Mouse (Mus musculus) olfactory bulb, adult 2 months (tissue): ENCODE results near the gene Olfr141. TPM values are rescaled to one million over a fixed set of nuclear protein-coding genes. Genes with fewer than 3 reads are reported as not detected.

Experiments
- H3K27ac ChIP-seq: fragments of 200-500 bp; 2 replicates; pipeline ENCODE4 v1.5.1; 2012; ENCODE audit warnings: low read depth, low read length; ENCODE audit not compliant: insufficient read depth
- H3K4me1 ChIP-seq: fragments of 200-500 bp; 2 replicates; pipeline ENCODE4 v1.6.1; 2012; ENCODE audit warnings: low read length; ENCODE audit not compliant: control insufficient read depth, insufficient read depth
- H3K4me3 ChIP-seq: fragments of 200-500 bp; 2 replicates; pipeline ENCODE4 v1.5.1; 2012; ENCODE audit warnings: mild to moderate bottlenecking, low read depth, low read length, moderate library complexity; ENCODE audit not compliant: insufficient read depth
- CTCF ChIP-seq: fragments of 200-500 bp; IDR thresholded peaks from 2 replicates; pipeline ENCODE4 v1.5.1; 2012; ENCODE audit warnings: low read depth, mild to moderate bottlenecking, low read length, moderate library complexity; ENCODE audit not compliant: insufficient read depth
- POLR2A ChIP-seq: fragments of 200-500 bp; IDR thresholded peaks from 2 replicates; pipeline ENCODE4 v1.6.1; 2012; ENCODE audit warnings: mild to moderate bottlenecking, low read depth, low read length, moderate library complexity; ENCODE audit not compliant: insufficient read depth
- WGBS: fragments of 180-500 bp; shearing (Covaris S2); methylation state at CpG from one replicate; pipeline ENCODE4 v1.1.7; 2018; 5-methylcytosine and 5-hydroxymethylcytosine counted together
- polyA plus RNA-seq: library from polyadenylated mRNA; stranded (reverse); fragments of >200 nt; gene quantifications from 2 replicates; pipeline ENCODE4 v1.2.4, GENCODE M21; 2012; ENCODE audit warnings: low replicate concordance; ENCODE audit not compliant: missing spikeins, insufficient read depth, insufficient read length

The Olfr141 gene
- polyA plus RNA-seq: not detected in 2 replicates

DNA sequence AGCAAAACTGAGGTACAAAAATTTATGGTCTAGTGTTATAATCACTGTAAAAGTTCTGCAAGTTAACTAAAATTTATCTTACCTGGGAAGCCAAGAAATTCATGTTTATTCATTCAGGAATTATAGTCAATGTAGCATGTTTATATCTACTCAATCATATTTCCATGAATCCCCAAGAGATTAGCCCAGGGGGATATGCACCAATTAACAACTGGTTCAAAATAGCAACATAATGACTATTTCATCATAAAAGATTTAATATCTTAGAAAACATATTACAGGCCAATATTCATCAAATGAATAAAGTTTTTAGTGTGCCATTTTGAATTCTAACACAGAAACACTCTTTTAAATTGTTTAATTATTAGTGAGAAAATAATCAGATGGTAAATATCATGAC, at the start of gene Olfr141:
Gene Olfr141, minus strand, starts transcription at position 101 of the 400 bp plus-strand sequence.
- Histone ChIP-seq H3K4me3 (no peak within 1 kb of the TSS), H3K27ac (no peak within 1 kb of the TSS), H3K4me1 (no peaks in the 10 kb centered on the region)
- TF ChIP-seq POLR2A (no peak), CTCF (no peak)

DNA sequence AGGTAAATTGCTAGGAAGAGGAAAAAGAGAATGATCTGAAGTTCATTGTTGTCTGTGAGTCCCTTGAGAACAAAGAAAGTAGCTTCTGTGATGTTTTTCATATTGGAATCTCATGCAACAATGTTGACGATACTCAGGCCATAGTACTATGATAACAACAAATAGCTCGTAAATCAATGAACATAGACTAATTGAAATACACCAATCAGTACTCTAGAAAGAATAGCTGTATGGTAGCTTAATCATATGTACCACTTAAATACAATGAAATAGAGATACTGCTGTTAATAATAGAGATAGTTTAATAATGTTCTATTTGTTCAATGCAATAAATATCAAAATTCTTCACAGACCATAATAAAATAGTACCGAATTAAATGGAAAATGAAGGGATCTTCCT, 41.8 kb upstream of the Olfr141 start, which contains the start of gene Olfr1095:
Gene Olfr1095, minus strand, starts transcription at position 101 of the 400 bp plus-strand sequence.
- Histone ChIP-seq H3K27ac (no peak within 1 kb of the TSS), H3K4me1 (no peaks in the 10 kb centered on the region), H3K4me3 (no peak within 1 kb of the TSS)
- no peak for TF ChIP-seq POLR2A
- 91% methylated on average over 3 of the region's 3 CpGs for WGBS

DNA sequence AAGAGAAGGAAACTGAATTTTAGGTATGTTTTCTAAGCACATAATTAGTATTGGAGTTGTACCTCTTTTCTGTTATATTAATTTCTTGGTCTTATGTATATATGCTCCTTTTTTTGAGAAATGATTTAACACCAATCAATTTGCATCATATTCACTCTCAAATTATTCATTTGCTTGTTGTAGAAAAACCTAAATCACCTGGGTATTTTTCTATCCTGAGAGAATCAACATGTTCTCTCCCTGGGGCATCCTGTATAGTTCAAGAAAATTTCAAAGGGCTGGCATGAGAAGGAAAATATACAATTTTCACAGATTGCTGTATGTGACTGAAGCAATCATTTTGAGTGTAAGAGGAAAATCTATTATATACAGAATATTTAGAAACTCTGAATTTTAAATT, 14.5 kb upstream of the Olfr141 start, which contains the start of gene Olfr1094:
Gene Olfr1094, plus strand, starts transcription at position 301 of the 400 bp plus-strand sequence.
- TF ChIP-seq CTCF (no peak), POLR2A (no peak)
- Histone ChIP-seq H3K4me3 (no peak within 1 kb of the TSS), H3K27ac (no peak within 1 kb of the TSS), H3K4me1 (no peaks in the 10 kb centered on the region)

DNA sequence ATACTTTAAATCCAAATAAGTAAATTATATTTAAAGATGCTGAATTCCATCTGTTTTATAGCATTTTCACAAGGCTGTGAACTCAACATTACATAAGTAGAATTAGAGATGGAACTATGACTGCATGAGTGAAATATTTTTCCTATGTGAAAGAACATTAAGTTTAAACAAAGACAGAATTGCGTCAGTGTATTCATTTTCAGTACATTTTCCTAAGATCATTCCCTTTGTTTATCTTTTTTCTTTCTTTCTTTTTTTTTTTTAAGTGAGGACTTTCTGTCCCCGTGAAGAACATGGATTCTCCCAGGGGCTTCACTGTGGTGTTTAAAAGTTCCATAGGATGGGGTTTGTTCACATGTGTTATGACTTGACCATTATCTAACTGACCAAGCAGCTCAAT, 27.6 kb downstream of the Olfr141 start, which contains the start of gene Olfr1093:
Gene Olfr1093, plus strand, starts transcription at position 301 of the 400 bp plus-strand sequence.
- Histone ChIP-seq H3K4me1 (no peaks in the 10 kb centered on the region), H3K4me3 (no peak within 1 kb of the TSS), H3K27ac (no peak within 1 kb of the TSS)
- 79% methylated on average over 2 of the region's 2 CpGs for WGBS
- TF ChIP-seq POLR2A: no peak
- TF ChIP-seq CTCF: no peak

DNA sequence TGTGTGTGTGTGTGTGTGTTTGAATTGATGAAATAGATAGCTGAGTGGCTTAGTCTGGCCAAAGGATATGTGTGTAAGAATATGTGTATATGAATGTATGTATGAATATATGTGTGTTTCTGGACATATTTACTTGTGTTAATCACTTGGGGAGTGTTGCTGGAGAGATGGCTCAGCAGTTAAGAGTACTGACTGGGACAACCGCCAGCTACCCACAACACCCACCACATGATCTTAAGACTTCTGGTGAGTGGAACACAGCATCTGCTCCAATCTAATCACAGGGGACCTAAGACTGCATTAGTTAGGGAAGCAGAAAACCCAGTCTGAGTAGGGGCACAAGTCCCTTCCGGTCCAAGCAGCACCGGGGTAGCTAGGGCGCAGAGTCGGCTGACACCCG, 48.8 kb downstream of the Olfr141 start:
- 98% methylated on average over 6 of the region's 6 CpGs for WGBS

DNA sequence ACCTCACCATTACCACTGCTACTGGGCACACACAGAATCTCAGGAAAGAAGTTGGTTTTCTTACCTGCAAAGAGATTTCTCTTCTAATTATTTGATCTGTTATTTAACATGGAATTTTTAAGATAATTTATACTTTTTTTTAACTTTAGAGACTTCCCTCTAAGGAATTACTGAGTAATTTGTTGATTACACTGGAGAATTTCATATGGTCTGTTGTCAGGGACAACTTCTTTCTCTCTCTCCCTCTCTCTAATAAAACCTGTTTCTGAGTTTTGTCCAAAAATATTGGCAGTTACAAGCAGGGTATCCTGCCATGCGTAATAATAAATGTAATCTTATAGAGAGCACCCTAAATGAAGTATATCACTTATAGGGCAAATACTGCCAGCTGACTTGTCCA, 50.9 kb downstream of the Olfr141 start, which contains the start of gene Olfr1090:
Gene Olfr1090, minus strand, starts transcription at position 101 of the 400 bp plus-strand sequence.
- TF ChIP-seq CTCF (no peak), POLR2A (no peak)
- no peaks in the 10 kb centered on the region for H3K4me1 ChIP-seq
- WGBS: 97% methylated on average over 1 of the region's 1 CpGs
- H3K27ac ChIP-seq: no peak within 1 kb of the TSS
- H3K4me3 ChIP-seq: no peak within 1 kb of the TSS

More for the DNA sequence above, 48.8 kb downstream of the Olfr141 start:
- no peak for TF ChIP-seq CTCF
- no peak for TF ChIP-seq POLR2A
- Histone ChIP-seq H3K4me3 (no peak overlapping the region), H3K27ac (no peak overlapping the region), H3K4me1 (no peaks in the 10 kb centered on the region)

Other genes starting within 250 kb of the Olfr141 start
- gene Olfr1082, start 211.1 kb downstream of the Olfr141 start, polyA plus RNA-seq: not detected in 2 replicates
- not detected in 2 replicates for gene Olfr1084, start 170.3 kb downstream of the Olfr141 start, polyA plus RNA-seq
- gene Olfr1085, start 148.0 kb downstream of the Olfr141 start, polyA plus RNA-seq: not detected in 2 replicates
- not detected in 2 replicates for gene Olfr1086, start 129.9 kb downstream of the Olfr141 start, polyA plus RNA-seq
- not detected in 2 replicates for gene Olfr1087, start 111.6 kb downstream of the Olfr141 start, polyA plus RNA-seq
- not detected in 2 replicates for gene Olfr1089, start 76.3 kb downstream of the Olfr141 start, polyA plus RNA-seq
- gene Olfr1090, start 51.0 kb downstream of the Olfr141 start, polyA plus RNA-seq: not detected in 2 replicates
- gene Olfr1093, start 27.5 kb downstream of the Olfr141 start, polyA plus RNA-seq: not detected in 2 replicates
- gene Olfr1094, start 14.6 kb upstream of the Olfr141 start, polyA plus RNA-seq: not detected in 2 replicates
- not detected in 2 replicates for gene Olfr1095, start 41.7 kb upstream of the Olfr141 start, polyA plus RNA-seq
- not detected in 2 replicates for gene Gm13723, start 64.8 kb upstream of the Olfr141 start, polyA plus RNA-seq
- gene Olfr1097, start 82.2 kb upstream of the Olfr141 start, polyA plus RNA-seq: not detected in 2 replicates
- gene Olfr1098, start 114.5 kb upstream of the Olfr141 start, polyA plus RNA-seq: not detected in 2 replicates
- not detected in 2 replicates for gene Olfr1099, start 150.7 kb upstream of the Olfr141 start, polyA plus RNA-seq
- not detected in 2 replicates for gene Olfr1100, start 169.9 kb upstream of the Olfr141 start, polyA plus RNA-seq
- not detected in 2 replicates for gene Olfr1101, start 181.2 kb upstream of the Olfr141 start, polyA plus RNA-seq
- not detected in 2 replicates for gene Olfr1102, start 188.4 kb upstream of the Olfr141 start, polyA plus RNA-seq
- gene Olfr1104, start 217.1 kb upstream of the Olfr141 start, polyA plus RNA-seq: not detected in 2 replicates
- not detected in 2 replicates for gene Olfr1105, start 226.5 kb upstream of the Olfr141 start, polyA plus RNA-seq
- not detected in 2 replicates for gene Olfr1106, start 242.3 kb upstream of the Olfr141 start, polyA plus RNA-seq